9 mouse cellular contexts compared by ENCODE assay signal in the genomic region with DNA sequence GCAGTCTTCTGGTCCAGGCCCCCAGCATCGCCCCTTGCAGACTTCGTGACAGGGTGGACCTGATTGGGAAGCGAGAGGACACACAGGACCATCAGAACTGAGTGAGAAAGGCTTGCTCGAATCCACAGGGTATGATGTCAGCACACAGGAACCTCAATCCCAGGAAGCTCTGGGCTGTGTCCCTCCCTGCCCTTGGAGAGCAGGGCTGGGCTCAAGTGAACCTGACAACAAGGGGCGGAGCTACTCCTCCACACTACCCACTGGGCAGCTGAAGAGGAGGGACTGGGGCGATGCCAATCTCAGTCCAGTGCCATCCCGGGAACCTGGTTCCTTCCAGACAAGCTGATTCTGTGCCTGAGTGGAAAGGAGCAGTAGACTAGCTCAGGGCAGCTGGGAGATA. TPM values are rescaled to one million over a fixed set of nuclear protein-coding genes. Genes with fewer than 3 reads are reported as not detected.
DNase-seq lines count a peak whose midpoint lies in the region; ATAC-seq and TF ChIP-seq lines count a peak whose summit lies in the region.
"Had no signal": no experiment of that assay in that cellular context is flagged by ENCODE, and none has a peak within 500 bp of the region (broad histone marks: within the 10 kb centered on the region; RNA-seq: fewer than 3 reads in every experiment).

No protein-coding gene starts in this region.

- TF ChIP-seq CTCF in layer of hippocampus, adult 2 months (conservative IDR thresholded peaks at IDR 0.05): no peak
- no peak for TF ChIP-seq CTCF in stomach, postnatal 0 days (IDR thresholded peaks at IDR 0.05; ENCODE audit: low read depth)

- no peak for TF ChIP-seq EP300 in stomach, postnatal 0 days (optimal IDR thresholded peaks at IDR 0.05)

- no peaks in the 10 kb centered on the region for H3K9me3 ChIP-seq in heart, embryonic 11.5 days (replicated peaks; ENCODE audit: control insufficient read depth, low read length)
- no peaks in the 10 kb centered on the region for H3K9me3 ChIP-seq in stomach, postnatal 0 days (ENCODE audit: control insufficient read depth, low read length)
- no peaks in the 10 kb centered on the region for H3K9me3 ChIP-seq in midbrain, embryonic 11.5 days (ENCODE audit: control insufficient read depth, low read length)
- H3K9me3 ChIP-seq: neural tube, embryonic 12.5 days had no signal

- H3K4me1 ChIP-seq in heart, embryonic 11.5 days (ENCODE audit: control insufficient read depth, insufficient read depth, low read length): peaks cover 17% of the 10 kb centered on the region
- H3K4me1 ChIP-seq in stomach, postnatal 0 days (replicated peaks; ENCODE audit: control insufficient read depth, insufficient read depth): 0 out of 2 replicates have a peak, but pooled peaks cover 7% of the 10 kb centered on the region
- H3K4me1 ChIP-seq in midbrain, embryonic 11.5 days (ENCODE audit: control insufficient read depth, insufficient read depth, low read length): no peaks in the 10 kb centered on the region
- H3K4me1 ChIP-seq: neural tube, embryonic 12.5 days had no signal

- H3K4me2 ChIP-seq in heart, embryonic 11.5 days: peak overlapping the region; percentile 60
- H3K4me2 ChIP-seq in stomach, postnatal 0 days (replicated peaks; ENCODE audit: low read depth): peak overlapping the region; percentile 8; the same call in 1 of the 2 replicates
- no peak overlapping the region for H3K4me2 ChIP-seq in midbrain, embryonic 11.5 days
- H3K4me2 ChIP-seq: neural tube, embryonic 12.5 days had no signal

- H3K9ac ChIP-seq in heart, embryonic 11.5 days (ENCODE audit: low read depth, low read length): peak overlapping the region; percentile 52
- H3K9ac ChIP-seq in stomach, postnatal 0 days (ENCODE audit: low read length): peak overlapping the region; percentile 27; the same call in 1 of the 2 replicates
- no peak overlapping the region for H3K9ac ChIP-seq in midbrain, embryonic 11.5 days (ENCODE audit: low read length)
- H3K9ac ChIP-seq: neural tube, embryonic 12.5 days had no signal

- no peaks in the 10 kb centered on the region for H3K36me3 ChIP-seq in heart, embryonic 11.5 days (ENCODE audit: control insufficient read depth, insufficient read depth, low read length)
- H3K36me3 ChIP-seq in stomach, postnatal 0 days (ENCODE audit: control insufficient read depth, insufficient read depth, low read length): peaks cover 2% of the 10 kb centered on the region; the same call in 1 of the 2 replicates
- H3K36me3 ChIP-seq in midbrain, embryonic 11.5 days (ENCODE audit: control insufficient read depth, insufficient read depth, low read length): no peaks in the 10 kb centered on the region
- H3K36me3 ChIP-seq: neural tube, embryonic 12.5 days had no signal

- WGBS in heart, embryonic 11.5 days (ENCODE audit: insufficient replicate concordance): 13% methylated on average over 7 of the region's 7 CpGs
- 26% methylated on average over 7 of the region's 7 CpGs for WGBS in stomach, postnatal 0 days
- 20% methylated on average over 7 of the region's 7 CpGs for WGBS in midbrain, embryonic 11.5 days

- H3K27ac ChIP-seq in layer of hippocampus, adult 2 months: peak overlapping the region; percentile 62; the same call in 1 of the 2 replicates
- H3K27ac ChIP-seq in heart, embryonic 11.5 days (ENCODE audit: low read depth, low read length): no peak overlapping the region
- H3K27ac ChIP-seq in stomach, postnatal 0 days (replicated peaks): peak overlapping the region; percentile 82
- no peak overlapping the region for H3K27ac ChIP-seq in midbrain, embryonic 11.5 days (ENCODE audit: low read depth, low read length)
- H3K27ac ChIP-seq: neural tube, embryonic 12.5 days had no signal

- ATAC-seq in heart, embryonic 11.5 days (replicated peaks; ENCODE audit: insufficient number of reproducible peaks, low FRiP score, low TSS enrichment): peak; percentile 78
- ATAC-seq in stomach, postnatal 0 days (ENCODE audit: low FRiP score, low TSS enrichment): peak; percentile 72
- ATAC-seq in midbrain, embryonic 11.5 days (ENCODE audit: low FRiP score): no peak

- H3K27me3 ChIP-seq in heart, embryonic 11.5 days (ENCODE audit: control insufficient read depth, insufficient read depth, low read length): peaks cover 22% of the 10 kb centered on the region
- H3K27me3 ChIP-seq in stomach, postnatal 0 days (ENCODE audit: control insufficient read depth, insufficient read depth, low read length): no peaks in the 10 kb centered on the region
- H3K27me3 ChIP-seq in midbrain, embryonic 11.5 days (ENCODE audit: control insufficient read depth, insufficient read depth, low read length): peaks cover 21% of the 10 kb centered on the region

- no peak for DNase-seq in layer of hippocampus, adult 2 months (ENCODE audit: low spot score in 2 of 2)
- DNase-seq in layer of hippocampus, postnatal 14 days (ENCODE audit: low spot score in 2 of 2): no peak
- peak; percentile 74 for DNase-seq in cerebellum, adult 11-12 months
- peak; percentile 89 to 95 for DNase-seq in kidney, postnatal 25 days
- peak; percentile 80 for DNase-seq in stomach, postnatal 0 days (ENCODE audit: low spot score)
- no peak for DNase-seq in midbrain, embryonic 11.5 days (ENCODE audit: low spot score, missing footprints)
- DNase-seq in right cerebral cortex, adult 2 months (ENCODE audit: low spot score in 2 of 2): no peak

- H3K4me3 ChIP-seq in layer of hippocampus, adult 2 months: no peak overlapping the region
- peak overlapping the region; percentile 27; the same call in 1 of the 2 replicates for H3K4me3 ChIP-seq in heart, embryonic 11.5 days (ENCODE audit: low read depth, low read length)
- no peak overlapping the region for H3K4me3 ChIP-seq in stomach, postnatal 0 days (ENCODE audit: low read depth, low read length)
- H3K4me3 ChIP-seq in midbrain, embryonic 11.5 days (ENCODE audit: low read depth, low read length): no peak overlapping the region
- H3K4me3 ChIP-seq: neural tube, embryonic 12.5 days had no signal

RNA-seq across cellular contexts. Expression of a gene that starts 5.8 kb away (rescaled TPM):
- 1 to 10 TPM; 5.7 to 5.9 TPM for total RNA-seq in layer of hippocampus, adult 2 months (2021)
- total RNA-seq in layer of hippocampus, postnatal 14 days (2021): 1 to 10 TPM; 5.6 to 6.5 TPM
- 5.8 and 9.1 TPM in 2 replicates for polyA plus RNA-seq in heart, embryonic 11.5 days (2014; fragmentation: Nextera tagmentation; extraction: Ambion mirVana)
- 18.6 and 18.9 TPM in 2 replicates for polyA plus RNA-seq in stomach, postnatal 0 days (2015; fragmentation: Nextera tagmentation; extraction: Ambion mirVana)
- 0.49 and 0.77 TPM in 2 replicates for polyA plus RNA-seq in midbrain, embryonic 11.5 days (2014; fragmentation: Nextera tagmentation; extraction: Ambion mirVana)

RNA-seq across cellular contexts. Expression of a gene that starts 17.9 kb away (rescaled TPM):
- 10 to 100 TPM; 61.4 to 64.4 TPM for total RNA-seq in layer of hippocampus, adult 2 months (2021)
- 10 to 100 TPM; 72.9 to 74.1 TPM for total RNA-seq in layer of hippocampus, postnatal 14 days (2021)
- 162 and 163 TPM in 2 replicates for polyA plus RNA-seq in heart, embryonic 11.5 days (2014; fragmentation: Nextera tagmentation; extraction: Ambion mirVana)
- 131 and 135 TPM in 2 replicates for polyA plus RNA-seq in stomach, postnatal 0 days (2015; fragmentation: Nextera tagmentation; extraction: Ambion mirVana)
- 241 and 249 TPM in 2 replicates for polyA plus RNA-seq in midbrain, embryonic 11.5 days (2014; fragmentation: Nextera tagmentation; extraction: Ambion mirVana)

RNA-seq across cellular contexts. Expression of a gene that starts 34.5 kb away (rescaled TPM):
- total RNA-seq in layer of hippocampus, adult 2 months (2021): 1,000 to 10,000 TPM; 1,438 to 1,486 TPM
- total RNA-seq in layer of hippocampus, postnatal 14 days (2021): 1,000 to 10,000 TPM; 1,911 to 2,072 TPM
- polyA plus RNA-seq in heart, embryonic 11.5 days (2014; fragmentation: Nextera tagmentation; extraction: Ambion mirVana): 2,515 and 2,664 TPM in 2 replicates
- 3,550 and 3,693 TPM in 2 replicates for polyA plus RNA-seq in stomach, postnatal 0 days (2015; fragmentation: Nextera tagmentation; extraction: Ambion mirVana)
- polyA plus RNA-seq in midbrain, embryonic 11.5 days (2014; fragmentation: Nextera tagmentation; extraction: Ambion mirVana): 2,670 and 2,991 TPM in 2 replicates

RNA-seq across cellular contexts. Expression of a gene that starts 36.1 kb away (rescaled TPM):
- total RNA-seq in layer of hippocampus, adult 2 months (2021): 10 to 100 TPM; 12.2 to 14.3 TPM
- total RNA-seq in layer of hippocampus, postnatal 14 days (2021): 10 to 100 TPM in 1 of 2 experiments, 1 to 10 TPM in 1; 9.1 to 12.0 TPM
- 7.7 and 8.0 TPM in 2 replicates for polyA plus RNA-seq in heart, embryonic 11.5 days (2014; fragmentation: Nextera tagmentation; extraction: Ambion mirVana)
- polyA plus RNA-seq in stomach, postnatal 0 days (2015; fragmentation: Nextera tagmentation; extraction: Ambion mirVana): 7.8 and 8.5 TPM in 2 replicates
- 16.0 and 19.0 TPM in 2 replicates for polyA plus RNA-seq in midbrain, embryonic 11.5 days (2014; fragmentation: Nextera tagmentation; extraction: Ambion mirVana)

RNA-seq across cellular contexts. Expression of a gene that starts 42.9 kb away (rescaled TPM):
- total RNA-seq in layer of hippocampus, adult 2 months (2021): 100 to 1,000 TPM; 283 to 303 TPM
- 100 to 1,000 TPM; 329 to 373 TPM for total RNA-seq in layer of hippocampus, postnatal 14 days (2021)
- polyA plus RNA-seq in heart, embryonic 11.5 days (2014; fragmentation: Nextera tagmentation; extraction: Ambion mirVana): 551 and 604 TPM in 2 replicates
- polyA plus RNA-seq in stomach, postnatal 0 days (2015; fragmentation: Nextera tagmentation; extraction: Ambion mirVana): 781 and 811 TPM in 2 replicates
- 588 and 638 TPM in 2 replicates for polyA plus RNA-seq in midbrain, embryonic 11.5 days (2014; fragmentation: Nextera tagmentation; extraction: Ambion mirVana)

Comparison
In these comparisons a context has a peak if more than half of its experiments do, and no peak if none do; other contexts are left out.
1. DNase-seq: peak in cerebellum, adult 11-12 months (single experiment), kidney, postnatal 25 days (2 of 2) and stomach, postnatal 0 days (single experiment); none in layer of hippocampus, adult 2 months (0 of 2), layer of hippocampus, postnatal 14 days (0 of 2), midbrain, embryonic 11.5 days (single experiment) and right cerebral cortex, adult 2 months (0 of 2).
2. H3K27ac ChIP-seq: peak in layer of hippocampus, adult 2 months (single experiment) and stomach, postnatal 0 days (single experiment); none in heart, embryonic 11.5 days (single experiment) and midbrain, embryonic 11.5 days (single experiment).